Mouse (Mus musculus) hindbrain, postnatal 0 days (tissue): ENCODE results near the gene Pacsin1. TPM values are rescaled to one million over a fixed set of nuclear protein-coding genes. Genes with fewer than 3 reads are reported as not detected.

Experiments
- ATAC-seq: fragments of 200-750 bp; cut with Nextera tagmentation; 2 replicates; pipeline ENCODE4 v1.8.0; 2017; ENCODE audit warnings: mild to moderate bottlenecking, moderate TSS enrichment, moderate library complexity
- DNase-seq: peaks from one replicate; pipeline ENCODE4 v3.0.0-alpha.2; 2015; ENCODE audit warnings: low spot score
- H3K27ac ChIP-seq: fragments of 300-500 bp; sonication (generic); 2 replicates; pipeline ENCODE4 v1.5.1; 2014; ENCODE audit warnings: mild to moderate bottlenecking
- H3K27me3 ChIP-seq: fragments of 300-500 bp; sonication (generic); 2 replicates; pipeline ENCODE4 v1.6.1; 2014; ENCODE audit warnings: low read length, mixed read lengths; ENCODE audit not compliant: insufficient read depth
- H3K36me3 ChIP-seq: fragments of 300-500 bp; sonication (generic); 2 replicates; pipeline ENCODE4 v1.6.1; 2014; ENCODE audit warnings: low read length, mixed read lengths; ENCODE audit not compliant: insufficient read depth
- H3K4me1 ChIP-seq: fragments of 300-500 bp; sonication (generic); 2 replicates; pipeline ENCODE4 v1.6.1; 2014; ENCODE audit warnings: antibody characterized with exemption, low read length, mixed read lengths; ENCODE audit not compliant: insufficient read depth
- H3K4me2 ChIP-seq: fragments of 300-500 bp; sonication (generic); 2 replicates; pipeline ENCODE4 v1.6.1; 2014; ENCODE audit warnings: low read depth, mild to moderate bottlenecking, low read length, moderate library complexity, mixed read lengths
- H3K4me3 ChIP-seq: fragments of 300-500 bp; sonication (generic); 2 replicates; pipeline ENCODE4 v1.5.1; 2014; ENCODE audit warnings: low read length
- H3K9ac ChIP-seq: fragments of 300-500 bp; sonication (generic); replicated peaks from 2 replicates; pipeline ENCODE4 v1.6.1; 2014; ENCODE audit warnings: mild to moderate bottlenecking, low read length, moderate library complexity, mixed read lengths
- H3K9me3 ChIP-seq: fragments of 300-500 bp; sonication (generic); 2 replicates; pipeline ENCODE4 v1.6.1; 2016; ENCODE audit warnings: low read length, mixed read lengths
- CTCF ChIP-seq: IDR thresholded peaks from 2 replicates; pipeline ENCODE4 v1.5.1; 2016; ENCODE audit warnings: antibody characterized with exemption, control low read depth, low read depth
- WGBS: fragments of 180-500 bp; shearing (Covaris S2); extraction: QIAGEN DNeasy Blood & Tissue Kit; methylation state at CpG from one replicate; pipeline ENCODE4 v1.1.7; 2014; 5-methylcytosine and 5-hydroxymethylcytosine counted together
- polyA plus RNA-seq: library from polyadenylated mRNA; unstranded; fragments of >200 nt; fragmentation: Nextera tagmentation; extraction: Ambion mirVana; gene quantifications from 2 replicates; pipeline ENCODE4 v1.2.1, GENCODE M21; 2015
- total RNA-seq: library from RNA; depleted of rRNA; stranded (reverse); fragments of >200 nt; gene quantifications from 2 replicates; pipeline ENCODE4 v1.2.3, GENCODE M21; 2014

Pacsin1 gene
- total and polyA plus RNA-seq, 2 experiments from 2014 or later, result 62.9 to 80.0 TPM

DNA sequence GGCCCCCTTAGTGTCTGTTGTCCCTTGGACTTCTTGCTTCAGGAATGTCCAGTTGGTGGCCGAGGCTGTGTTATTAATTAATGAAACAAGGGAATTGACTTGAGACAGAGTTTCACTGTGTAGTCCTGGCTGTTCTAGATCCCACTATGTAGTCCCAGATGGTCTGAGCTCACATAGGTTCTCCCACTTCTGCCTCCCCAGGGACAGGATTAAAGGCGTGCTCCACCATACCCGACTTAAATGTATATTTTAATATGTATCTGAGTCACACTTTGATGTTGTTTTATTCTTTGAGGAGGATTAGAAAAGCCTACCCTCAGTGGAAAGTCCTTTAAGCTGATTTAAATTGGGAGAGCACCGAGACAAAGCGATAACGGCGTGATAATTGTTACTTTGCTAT is 21.0 kb downstream of the Pacsin1 start:
- 61% methylated on average over 7 of the region's 7 CpGs for WGBS
- H3K36me3 ChIP-seq, result no peaks in the 10 kb centered on the region
- no peak for TF ChIP-seq CTCF
- no peak overlapping the region for H3K4me2 ChIP-seq
- peaks cover 7% of the 10 kb centered on the region; the same call in 1 of the 2 replicates for H3K4me1 ChIP-seq
- no peak overlapping the region for H3K27ac ChIP-seq
- ATAC-seq, result no peak
- H3K9ac ChIP-seq, result no peak overlapping the region
- no peaks in the 10 kb centered on the region for H3K9me3 ChIP-seq
- no peak overlapping the region for H3K4me3 ChIP-seq
- no peaks in the 10 kb centered on the region for H3K27me3 ChIP-seq
- DNase-seq, result no peak

DNA sequence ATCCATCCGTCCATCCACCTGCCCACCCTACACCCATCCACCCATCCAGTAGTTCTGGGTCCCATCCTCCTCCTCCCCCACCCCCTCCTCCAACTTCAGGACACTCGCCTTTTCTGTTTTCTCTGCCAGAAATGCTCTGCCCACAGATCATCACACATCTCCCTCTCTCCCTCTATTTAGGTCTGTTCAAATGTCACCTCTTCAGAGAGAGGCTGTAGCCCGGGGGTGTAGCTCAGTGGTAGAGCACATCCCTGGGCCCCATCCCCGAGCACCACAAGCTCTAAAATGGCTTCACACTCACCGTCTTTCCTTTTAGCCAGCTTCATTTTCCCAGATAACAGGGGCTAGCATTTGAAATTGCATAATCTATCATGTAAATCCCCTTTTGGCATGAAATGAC is 22.4 kb downstream of the Pacsin1 start:
- DNase-seq (no peak), ATAC-seq (no peak)
- TF ChIP-seq CTCF, result no peak
- H3K36me3 ChIP-seq, result no peaks in the 10 kb centered on the region
- H3K27me3 ChIP-seq, result no peaks in the 10 kb centered on the region
- H3K4me3 ChIP-seq, result no peak overlapping the region
- no peak overlapping the region for H3K4me2 ChIP-seq
- peak overlapping the region; percentile 64; the same call in 1 of the 2 replicates for H3K27ac ChIP-seq
- no peak overlapping the region for H3K9ac ChIP-seq
- peaks cover 7% of the 10 kb centered on the region; the same call in 1 of the 2 replicates for H3K4me1 ChIP-seq
- H3K9me3 ChIP-seq, result no peaks in the 10 kb centered on the region
- WGBS, result 84% methylated on average over 5 of the region's 5 CpGs

DNA sequence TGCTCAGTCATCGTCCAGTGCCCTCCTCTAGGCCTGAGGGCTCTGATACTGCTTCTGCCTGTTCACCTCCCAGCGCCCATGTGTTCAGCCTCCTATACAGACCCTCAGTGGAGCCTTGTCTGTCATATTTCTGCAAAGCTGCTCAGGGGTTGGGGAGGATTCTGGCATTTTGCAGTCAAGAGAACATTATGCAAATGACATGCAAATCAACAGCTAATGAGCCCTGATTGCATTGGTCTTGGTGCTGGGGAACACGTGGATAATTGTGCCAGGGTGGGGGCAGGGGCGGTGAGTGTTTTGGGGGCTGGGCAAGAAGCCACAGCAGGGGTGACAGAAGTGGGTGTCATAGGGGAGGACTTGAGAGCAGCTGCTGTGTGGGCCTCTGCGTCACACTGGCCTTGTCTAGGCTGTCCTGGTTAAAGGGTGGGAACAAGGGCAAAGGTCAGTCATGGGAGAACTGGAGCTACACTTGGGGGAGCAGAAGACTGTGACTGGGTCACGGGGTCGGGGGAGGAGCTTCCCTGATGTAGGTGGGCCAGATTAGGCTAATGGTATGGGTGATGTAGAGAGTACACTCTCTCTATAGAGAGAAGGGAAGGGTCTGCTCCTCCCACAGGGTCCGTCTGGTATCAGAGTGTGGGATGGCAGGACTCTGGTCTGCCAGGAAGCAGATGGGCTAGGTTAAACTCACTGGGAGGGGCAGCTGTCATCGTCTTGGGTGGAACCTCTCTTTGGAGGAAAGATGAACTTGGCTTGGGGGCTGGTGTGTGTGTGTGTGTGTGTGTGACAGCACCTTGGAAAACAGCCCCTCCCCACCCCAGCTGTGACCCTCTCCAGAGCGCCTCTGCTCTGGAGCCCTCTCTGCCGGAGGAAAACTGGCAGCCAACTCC is 23.9 kb downstream of the Pacsin1 start:
- no peaks in the 10 kb centered on the region for H3K9me3 ChIP-seq
- no peak overlapping the region for H3K4me2 ChIP-seq
- 23% methylated on average over 11 of the region's 11 CpGs for WGBS
- DNase-seq, result peak; percentile 70
- no peaks in the 10 kb centered on the region for H3K27me3 ChIP-seq
- H3K36me3 ChIP-seq, result no peaks in the 10 kb centered on the region
- peak overlapping the region; percentile 64 for H3K27ac ChIP-seq
- H3K9ac ChIP-seq, result no peak overlapping the region
- H3K4me3 ChIP-seq, result no peak overlapping the region
- ATAC-seq, result peak; percentile 70
- TF ChIP-seq CTCF, result no peak
- H3K4me1 ChIP-seq, result peaks cover 7% of the 10 kb centered on the region; the same call in 1 of the 2 replicates

- DNase-seq, result peak; percentile 94
- H3K36me3 ChIP-seq, result no peaks in the 10 kb centered on the region
- under 1% methylated on average over 39 of the region's 53 CpGs for WGBS
- H3K27ac ChIP-seq, result peak overlapping the region; percentile 67
- no peaks in the 10 kb centered on the region for H3K27me3 ChIP-seq
- H3K9me3 ChIP-seq, result no peaks in the 10 kb centered on the region
- peak; percentile 80 for ATAC-seq
- H3K4me2 ChIP-seq, result peak overlapping the region; percentile 83
- peak overlapping the region; percentile 68 for H3K9ac ChIP-seq
- peaks cover 10% of the 10 kb centered on the region for H3K4me1 ChIP-seq
- TF ChIP-seq CTCF, result peak; percentile 73
- H3K4me3 ChIP-seq, result peak overlapping the region; percentile 53
Observed at GRCm38 (mm10) chr17:27684886-27685549, 29.7 kb downstream of the Pacsin1 start.

- ATAC-seq (peak; percentile 41), DNase-seq (peak; percentile 47)
Observed at GRCm38 (mm10) chr17:27685550-27685913, 30.2 kb downstream of the Pacsin1 start.

DNA sequence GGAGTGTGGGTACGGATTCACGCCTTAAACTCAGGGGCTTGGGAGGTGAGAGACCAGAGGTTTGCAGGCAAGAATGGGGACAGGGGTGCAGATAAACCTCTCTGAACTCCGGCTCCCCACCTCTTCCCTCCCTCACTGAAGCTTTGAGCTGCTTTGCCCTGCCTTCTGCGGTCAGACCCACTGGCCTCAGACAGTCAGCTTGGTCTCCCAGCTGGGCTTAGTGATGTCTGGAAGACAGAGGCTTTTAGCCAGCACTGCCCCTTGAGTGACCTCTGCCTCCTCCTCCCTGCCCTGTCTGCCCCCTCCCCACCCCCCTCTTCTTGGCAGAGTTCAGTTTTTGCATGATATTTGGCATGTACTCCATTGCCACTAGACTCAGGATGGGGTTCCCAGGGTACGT is 31.1 kb downstream of the Pacsin1 start:
- no peak overlapping the region for H3K27ac ChIP-seq

More at GRCm38 (mm10) chr17:27685550-27685913, 30.2 kb downstream of the Pacsin1 start:
- no peaks in the 10 kb centered on the region for H3K27me3 ChIP-seq
- peak overlapping the region; percentile 67 for H3K27ac ChIP-seq
- H3K4me3 ChIP-seq, result peak overlapping the region; percentile 53
- TF ChIP-seq CTCF, result no peak
- H3K36me3 ChIP-seq, result no peaks in the 10 kb centered on the region
- peaks cover 10% of the 10 kb centered on the region for H3K4me1 ChIP-seq
- WGBS, result 0% methylated on average over 11 of the region's 11 CpGs
- H3K9ac ChIP-seq, result peak overlapping the region; percentile 68
- no peaks in the 10 kb centered on the region for H3K9me3 ChIP-seq
- peak overlapping the region; percentile 83 for H3K4me2 ChIP-seq

More for the DNA sequence above, 31.1 kb downstream of the Pacsin1 start:
- H3K4me3 ChIP-seq, result peak overlapping the region; percentile 53
- H3K9ac ChIP-seq, result peak overlapping the region; percentile 68
- no peaks in the 10 kb centered on the region for H3K27me3 ChIP-seq
- no peak for TF ChIP-seq CTCF
- no peak; the same call in 1 of the 2 replicates for ATAC-seq
- H3K4me2 ChIP-seq, result peak overlapping the region; percentile 83
- DNase-seq, result no peak
- no peaks in the 10 kb centered on the region for H3K36me3 ChIP-seq
- no peaks in the 10 kb centered on the region for H3K9me3 ChIP-seq
- WGBS, result 24% methylated on average over 5 of the region's 5 CpGs
- peaks cover 10% of the 10 kb centered on the region for H3K4me1 ChIP-seq
